Mouse (Mus musculus): ENCODE data around the gene Prss2. TPM values are rescaled to one million over a fixed set of nuclear protein-coding genes. Genes with fewer than 3 reads are reported as not detected.

Gene Prss2
- polyA plus RNA-seq, 1 experiment from 2014 or later: not detected

- Histone ChIP-seq H3K4me2 (no peak overlapping the region), H3K4me3 (no peak overlapping the region), H3K27ac (no peak overlapping the region), H3K9me3 (no peaks in the 10 kb centered on the region), H3K27me3 (peaks cover 7% of the 10 kb centered on the region; the same call in 1 of the 2 replicates), H3K9ac (no peak overlapping the region), H3K36me3 (no peaks in the 10 kb centered on the region), H3K4me1 (no peaks in the 10 kb centered on the region)
- WGBS: 48% methylated on average over 1 of the region's 1 CpGs
- no peak for ATAC-seq (ENCODE audit: borderline replicate concordance, extremely low read depth, low FRiP score, low TSS enrichment)
Measured at GRCm38 (mm10) chr6:41541746-41542145, 20.2 kb downstream of the Prss2 start.

- Histone ChIP-seq H3K4me3 (no peak overlapping the region), H3K27ac (no peak overlapping the region), H3K27me3 (peaks cover 7% of the 10 kb centered on the region; the same call in 1 of the 2 replicates), H3K9ac (no peak overlapping the region), H3K36me3 (no peaks in the 10 kb centered on the region), H3K4me1 (no peaks in the 10 kb centered on the region), H3K4me2 (peak overlapping the region; percentile 47), H3K9me3 (no peaks in the 10 kb centered on the region)
- no peak for ATAC-seq (ENCODE audit: borderline replicate concordance, extremely low read depth, low FRiP score, low TSS enrichment)
- 6% methylated on average over 3 of the region's 3 CpGs for WGBS
Measured at GRCm38 (mm10) chr6:41542983-41543382, 21.4 kb downstream of the Prss2 start.

GRCm38 (mm10) chr6:41543411-41544050 lies 21.9 kb downstream of the Prss2 start:
- H3K9ac ChIP-seq: no peak overlapping the region
- no peaks in the 10 kb centered on the region for H3K4me1 ChIP-seq
- no peaks in the 10 kb centered on the region for H3K9me3 ChIP-seq
- ATAC-seq (ENCODE audit: borderline replicate concordance, extremely low read depth, low FRiP score, low TSS enrichment): no peak
- peaks cover 7% of the 10 kb centered on the region; the same call in 1 of the 2 replicates for H3K27me3 ChIP-seq
- 4% methylated on average over 28 of the region's 28 CpGs for WGBS
- H3K4me2 ChIP-seq: peak overlapping the region; percentile 47
- H3K4me3 ChIP-seq: peak overlapping the region; percentile 21
- H3K27ac ChIP-seq: no peak overlapping the region
- H3K36me3 ChIP-seq: no peaks in the 10 kb centered on the region

- Histone ChIP-seq H3K9ac (no peak overlapping the region), H3K4me1 (no peaks in the 10 kb centered on the region), H3K27me3 (peaks cover 7% of the 10 kb centered on the region; the same call in 1 of the 2 replicates), H3K4me3 (no peak overlapping the region), H3K27ac (no peak overlapping the region), H3K4me2 (no peak overlapping the region), H3K9me3 (no peaks in the 10 kb centered on the region), H3K36me3 (no peaks in the 10 kb centered on the region)
- ATAC-seq (ENCODE audit: borderline replicate concordance, extremely low read depth, low FRiP score, low TSS enrichment): no peak
- WGBS: 84% methylated on average over 5 of the region's 5 CpGs
Measured at GRCm38 (mm10) chr6:41544381-41544924, 22.9 kb downstream of the Prss2 start.

- no peak overlapping the region for H3K27ac ChIP-seq
- H3K9ac ChIP-seq: no peak overlapping the region
- no peak overlapping the region for H3K4me3 ChIP-seq
- H3K27me3 ChIP-seq: peaks cover 7% of the 10 kb centered on the region; the same call in 1 of the 2 replicates
- no peak for ATAC-seq (ENCODE audit: borderline replicate concordance, extremely low read depth, low FRiP score, low TSS enrichment)
- H3K9me3 ChIP-seq: no peaks in the 10 kb centered on the region
- H3K4me2 ChIP-seq: no peak overlapping the region
- no peaks in the 10 kb centered on the region for H3K4me1 ChIP-seq
- WGBS: 82% methylated on average over 4 of the region's 4 CpGs
- H3K36me3 ChIP-seq: no peaks in the 10 kb centered on the region
Measured at GRCm38 (mm10) chr6:41545266-41545665, 23.7 kb downstream of the Prss2 start.

GRCm38 (mm10) chr6:41547056-41547650 lies 25.6 kb downstream of the Prss2 start:
- no peak overlapping the region for H3K4me2 ChIP-seq
- no peaks in the 10 kb centered on the region for H3K4me1 ChIP-seq
- H3K27me3 ChIP-seq: peaks cover 7% of the 10 kb centered on the region; the same call in 1 of the 2 replicates
- no peaks in the 10 kb centered on the region for H3K36me3 ChIP-seq
- ATAC-seq (ENCODE audit: borderline replicate concordance, extremely low read depth, low FRiP score, low TSS enrichment): no peak
- no peak overlapping the region for H3K9ac ChIP-seq
- no peak overlapping the region for H3K4me3 ChIP-seq
- H3K9me3 ChIP-seq: no peaks in the 10 kb centered on the region
- WGBS: 82% methylated on average over 5 of the region's 5 CpGs
- no peak overlapping the region for H3K27ac ChIP-seq

- Histone ChIP-seq H3K27me3 (0 out of 2 replicates have a peak, but pooled peaks cover 3% of the 10 kb centered on the region), H3K36me3 (no peaks in the 10 kb centered on the region), H3K27ac (no peak overlapping the region), H3K9me3 (no peaks in the 10 kb centered on the region), H3K4me3 (no peak overlapping the region), H3K4me1 (no peaks in the 10 kb centered on the region), H3K4me2 (no peak overlapping the region), H3K9ac (no peak overlapping the region)
- ATAC-seq (ENCODE audit: borderline replicate concordance, extremely low read depth, low FRiP score, low TSS enrichment): no peak
- WGBS: 27% methylated on average over 1 of the region's 1 CpGs
Measured at GRCm38 (mm10) chr6:41548286-41548685, 26.7 kb downstream of the Prss2 start.

- Histone ChIP-seq H3K4me2 (no peak overlapping the region), H3K9ac (no peak overlapping the region), H3K4me3 (no peak overlapping the region), H3K4me1 (no peaks in the 10 kb centered on the region), H3K27me3 (no peaks in the 10 kb centered on the region), H3K27ac (no peak overlapping the region), H3K9me3 (no peaks in the 10 kb centered on the region), H3K36me3 (no peaks in the 10 kb centered on the region)
- ATAC-seq (ENCODE audit: borderline replicate concordance, extremely low read depth, low FRiP score, low TSS enrichment): no peak
- 75% methylated on average over 5 of the region's 5 CpGs for WGBS
Measured at GRCm38 (mm10) chr6:41553356-41554010, 31.9 kb downstream of the Prss2 start.

- no peak overlapping the region for H3K9ac ChIP-seq
- no peak overlapping the region for H3K27ac ChIP-seq
- H3K27me3 ChIP-seq: no peaks in the 10 kb centered on the region
- H3K4me3 ChIP-seq: no peak overlapping the region
- WGBS: 66% methylated on average over 7 of the region's 7 CpGs
- no peak overlapping the region for H3K4me2 ChIP-seq
- no peaks in the 10 kb centered on the region for H3K4me1 ChIP-seq
- no peaks in the 10 kb centered on the region for H3K36me3 ChIP-seq
- peak; percentile 23; the same call in 1 of the 2 replicates for ATAC-seq (ENCODE audit: borderline replicate concordance, extremely low read depth, low FRiP score, low TSS enrichment)
- no peaks in the 10 kb centered on the region for H3K9me3 ChIP-seq
Measured at GRCm38 (mm10) chr6:41554295-41555169, 32.9 kb downstream of the Prss2 start.

- ATAC-seq (ENCODE audit: borderline replicate concordance, extremely low read depth, low FRiP score, low TSS enrichment): no peak
- no peaks in the 10 kb centered on the region for H3K27me3 ChIP-seq
- no peaks in the 10 kb centered on the region for H3K9me3 ChIP-seq
- H3K27ac ChIP-seq: no peak overlapping the region
- H3K4me2 ChIP-seq: no peak overlapping the region
- H3K4me3 ChIP-seq: no peak overlapping the region
- no peaks in the 10 kb centered on the region for H3K4me1 ChIP-seq
- no peaks in the 10 kb centered on the region for H3K36me3 ChIP-seq
- no peak overlapping the region for H3K9ac ChIP-seq
Measured at GRCm38 (mm10) chr6:41556389-41556788, 34.8 kb downstream of the Prss2 start.

GRCm38 (mm10) chr6:41557468-41557867 lies 35.9 kb downstream of the Prss2 start:
- Histone ChIP-seq H3K4me1 (no peaks in the 10 kb centered on the region), H3K27me3 (no peaks in the 10 kb centered on the region), H3K36me3 (no peaks in the 10 kb centered on the region), H3K4me2 (no peak overlapping the region), H3K9me3 (no peaks in the 10 kb centered on the region), H3K4me3 (no peak overlapping the region), H3K27ac (no peak overlapping the region), H3K9ac (no peak overlapping the region)
- 61% methylated on average over 5 of the region's 5 CpGs for WGBS
- ATAC-seq (ENCODE audit: borderline replicate concordance, extremely low read depth, low FRiP score, low TSS enrichment): no peak
